Mouse (Mus musculus): ENCODE measurements at regions not wholly inside any gene's neighbourhood (a gene's known extent, or its start where the extent isn't known, plus 50 kb on each side); places are given as distances from the start of the nearest gene placed in this dataset.

DNA sequence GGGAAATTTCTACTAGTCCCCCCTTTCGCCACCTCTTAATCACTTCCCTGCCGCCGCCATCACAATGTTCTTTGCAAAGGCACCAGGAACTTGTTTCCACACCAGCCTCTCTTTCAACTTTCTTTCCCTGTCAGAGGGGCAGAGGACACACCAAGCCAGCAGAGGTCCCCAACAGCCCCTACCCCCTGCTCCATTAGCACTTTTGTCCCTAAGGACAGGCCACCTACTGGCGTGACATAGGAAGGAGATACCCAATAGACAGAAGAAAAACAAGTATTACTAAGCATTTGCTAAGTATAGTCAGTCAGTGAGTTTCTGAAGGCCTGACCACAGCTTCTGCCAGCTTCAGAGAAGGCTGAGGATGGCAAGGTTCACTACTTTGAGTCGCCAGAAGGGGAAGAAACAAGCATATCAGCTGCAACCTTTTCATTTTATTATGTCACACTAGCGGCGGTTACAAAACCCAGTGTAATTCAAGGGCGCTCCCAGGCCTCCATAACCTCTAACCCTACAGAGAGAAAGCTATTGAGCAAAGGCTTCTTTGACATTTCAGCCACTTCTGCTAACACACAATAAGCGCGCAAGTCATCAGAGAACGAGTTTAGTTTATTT is 255.9 kb downstream of the Lmo4 start:
- no peak for TF ChIP-seq POLR2A (IDR thresholded peaks at IDR 0.05; ENCODE audit: low read depth, low read length)
- no peak for TF ChIP-seq CTCF (IDR thresholded peaks at IDR 0.05; ENCODE audit: extremely low read depth, insufficient read length, insufficient replicate concordance, low read depth, low read length)

Measured in small intestine, adult 2 months (tissue).